ENCODE assay signal across 17 mouse cellular contexts in the genomic region with DNA sequence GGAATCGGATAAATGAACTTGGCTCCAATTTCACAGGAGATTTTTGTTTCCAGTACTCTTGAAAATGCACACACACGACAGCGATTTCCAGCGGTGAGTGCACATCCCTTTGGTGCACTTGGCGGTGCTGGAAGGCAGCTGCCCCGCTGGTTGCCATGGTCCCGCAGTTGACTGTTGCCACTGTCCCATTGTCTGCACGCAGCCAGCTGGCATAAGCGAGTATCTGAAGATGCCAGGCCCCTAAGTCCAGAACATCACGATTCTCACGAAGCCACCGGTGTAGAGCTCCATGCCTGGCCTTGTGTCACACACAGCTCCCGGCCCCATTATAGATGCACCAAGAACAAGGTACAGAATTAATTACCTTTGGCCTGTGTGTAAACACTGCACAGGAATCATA. TPM values are rescaled to one million over a fixed set of nuclear protein-coding genes. Genes with fewer than 3 reads are reported as not detected.
A peak's percentile ranks its signal among the peaks of the same experiment; 100 is the strongest.
DNase-seq lines count a peak whose midpoint lies in the region; ATAC-seq and TF ChIP-seq lines count a peak whose summit lies in the region.
"Had no signal": no experiment of that assay in that cellular context is flagged by ENCODE, and none has a peak within 500 bp of the region (broad histone marks: within the 10 kb centered on the region; RNA-seq: fewer than 3 reads in every experiment).

No protein-coding gene starts in this region.

- no peaks in the 10 kb centered on the region for H3K36me3 ChIP-seq in forebrain, postnatal 0 days (ENCODE audit: insufficient read depth)
- no peaks in the 10 kb centered on the region for H3K36me3 ChIP-seq in forebrain, embryonic 16.5 days (ENCODE audit: control insufficient read depth, insufficient read depth)
- no peaks in the 10 kb centered on the region for H3K36me3 ChIP-seq in midbrain, embryonic 16.5 days (ENCODE audit: control insufficient read depth, insufficient read depth, low read length)
- no peaks in the 10 kb centered on the region for H3K36me3 ChIP-seq in kidney, embryonic 15.5 days
- H3K36me3 ChIP-seq: forebrain, embryonic 12.5 days; liver, embryonic 15.5 days had no signal

- WGBS in forebrain, postnatal 0 days = 52% methylated on average over 13 of the region's 13 CpGs
- 62% methylated on average over 13 of the region's 13 CpGs for WGBS in forebrain, embryonic 16.5 days
- 51% methylated on average over 13 of the region's 13 CpGs for WGBS in midbrain, embryonic 16.5 days
- 92% methylated on average over 13 of the region's 13 CpGs for WGBS in kidney, embryonic 15.5 days

- no peak overlapping the region for H3K9ac ChIP-seq in forebrain, postnatal 0 days
- no peak overlapping the region for H3K9ac ChIP-seq in forebrain, embryonic 16.5 days (replicated peaks; ENCODE audit: low read depth, low read length)
- no peak overlapping the region for H3K9ac ChIP-seq in midbrain, embryonic 16.5 days (ENCODE audit: low read depth, low read length)
- H3K9ac ChIP-seq in kidney, embryonic 15.5 days = no peak overlapping the region
- H3K9ac ChIP-seq: forebrain, embryonic 12.5 days; liver, embryonic 15.5 days had no signal

- no peak overlapping the region for H3K27ac ChIP-seq in forebrain, postnatal 0 days (ENCODE audit: low read depth, low read length)
- H3K27ac ChIP-seq in forebrain, embryonic 16.5 days (ENCODE audit: low read length) = no peak overlapping the region
- H3K27ac ChIP-seq in midbrain, embryonic 16.5 days (ENCODE audit: low read length) = no peak overlapping the region
- H3K27ac ChIP-seq in kidney, embryonic 15.5 days = no peak overlapping the region
- H3K27ac ChIP-seq: forebrain, embryonic 12.5 days; liver, embryonic 15.5 days had no signal

- no peak overlapping the region for H3K4me2 ChIP-seq in forebrain, postnatal 0 days (ENCODE audit: low read depth)
- H3K4me2 ChIP-seq in forebrain, embryonic 16.5 days (ENCODE audit: low read length) = no peak overlapping the region
- no peak overlapping the region for H3K4me2 ChIP-seq in midbrain, embryonic 16.5 days (ENCODE audit: low read length)
- H3K4me2 ChIP-seq in kidney, embryonic 15.5 days = no peak overlapping the region
- H3K4me2 ChIP-seq: forebrain, embryonic 12.5 days; heart, embryonic 11.5 days; liver, embryonic 15.5 days had no signal

- DNase-seq in forebrain, postnatal 0 days = peak; percentile 60
- peak; percentile 63 to 67 for DNase-seq in right cerebral cortex, postnatal 10 days (ENCODE audit: low spot score in 2 of 2)
- DNase-seq in right cerebral cortex, adult 18-20 months = no peak
- DNase-seq in urinary bladder, adult 2 months (ENCODE audit: low spot score) = no peak
- DNase-seq: adrenal gland, postnatal 14 days; B cell, adult 2 months; cerebellum, adult 8-10 months; kidney, adult 18-20 months; kidney, postnatal 25 days; lung, postnatal 10 days; thymus, postnatal 36 days had no signal

- no peak overlapping the region for H3K4me3 ChIP-seq in forebrain, postnatal 0 days (ENCODE audit: low read depth, low read length)
- no peak overlapping the region for H3K4me3 ChIP-seq in forebrain, embryonic 16.5 days (replicated peaks; ENCODE audit: low read length)
- H3K4me3 ChIP-seq in midbrain, embryonic 16.5 days (ENCODE audit: low read depth, low read length) = no peak overlapping the region
- H3K4me3 ChIP-seq in kidney, embryonic 15.5 days (replicated peaks) = no peak overlapping the region
- H3K4me3 ChIP-seq: forebrain, embryonic 12.5 days; liver, embryonic 15.5 days had no signal

- no peaks in the 10 kb centered on the region for H3K27me3 ChIP-seq in forebrain, postnatal 0 days (ENCODE audit: insufficient read depth, low read length)
- H3K27me3 ChIP-seq in forebrain, embryonic 16.5 days (replicated peaks; ENCODE audit: control insufficient read depth, insufficient read depth, low read length) = no peaks in the 10 kb centered on the region
- no peaks in the 10 kb centered on the region for H3K27me3 ChIP-seq in midbrain, embryonic 16.5 days (ENCODE audit: control insufficient read depth, insufficient read depth, low read depth, low read length)
- no peaks in the 10 kb centered on the region for H3K27me3 ChIP-seq in kidney, embryonic 15.5 days
- H3K27me3 ChIP-seq: forebrain, embryonic 12.5 days; liver, embryonic 15.5 days had no signal

- ATAC-seq in forebrain, postnatal 0 days = peak; percentile 62; the same call in 1 of the 2 replicates
- no peak; the same call in 1 of the 2 replicates for ATAC-seq in forebrain, embryonic 16.5 days
- peak; percentile 51; the same call in 1 of the 2 replicates for ATAC-seq in midbrain, embryonic 16.5 days
- no peak for ATAC-seq in kidney, embryonic 15.5 days (replicated peaks; ENCODE audit: low FRiP score)

- no peak for TF ChIP-seq CTCF in forebrain, postnatal 0 days (IDR thresholded peaks at IDR 0.05; ENCODE audit: low read depth)

- H3K9me3 ChIP-seq in forebrain, postnatal 0 days (ENCODE audit: low read length) = no peaks in the 10 kb centered on the region
- H3K9me3 ChIP-seq in forebrain, embryonic 16.5 days (ENCODE audit: control insufficient read depth, low read length) = no peaks in the 10 kb centered on the region
- H3K9me3 ChIP-seq in midbrain, embryonic 16.5 days (replicated peaks; ENCODE audit: control insufficient read depth, low read length, poor library complexity, severe bottlenecking) = no peaks in the 10 kb centered on the region
- H3K9me3 ChIP-seq in kidney, embryonic 15.5 days (replicated peaks) = no peaks in the 10 kb centered on the region
- H3K9me3 ChIP-seq: forebrain, embryonic 12.5 days; liver, embryonic 15.5 days had no signal

- H3K4me1 ChIP-seq in forebrain, postnatal 0 days (ENCODE audit: insufficient read depth) = no peaks in the 10 kb centered on the region
- H3K4me1 ChIP-seq in forebrain, embryonic 16.5 days (replicated peaks; ENCODE audit: control insufficient read depth, insufficient read depth, low read length) = no peaks in the 10 kb centered on the region; the same call in 1 of the 2 replicates
- H3K4me1 ChIP-seq in midbrain, embryonic 16.5 days (ENCODE audit: control insufficient read depth, insufficient read depth, low read length) = peaks cover 6% of the 10 kb centered on the region; the same call in 1 of the 2 replicates
- peaks cover 10% of the 10 kb centered on the region for H3K4me1 ChIP-seq in kidney, embryonic 15.5 days
- H3K4me1 ChIP-seq: liver, embryonic 15.5 days had no signal

RNA-seq across cellular contexts. Expression of a gene that starts 29.9 kb away (rescaled TPM):
- total RNA-seq in forebrain, postnatal 0 days (2014; rRNA removed) = 3.0 and 3.6 TPM in 2 replicates
- polyA plus RNA-seq in forebrain, postnatal 0 days (2015; fragmentation: Nextera tagmentation; extraction: Ambion mirVana) = 1.0 and 2.6 TPM in 2 replicates
- 0.58 and 1.6 TPM in 2 replicates for polyA plus RNA-seq in forebrain, embryonic 16.5 days (2015; fragmentation: Nextera tagmentation; extraction: Ambion mirVana)
- 1.5 and 1.8 TPM in 2 replicates for polyA plus RNA-seq in midbrain, embryonic 16.5 days (2015; fragmentation: Nextera tagmentation; extraction: Ambion mirVana)
- 0.21 and 0.28 TPM in 2 replicates for polyA plus RNA-seq in kidney, embryonic 15.5 days (2015; fragmentation: Nextera tagmentation; extraction: Ambion mirVana)
- polyA plus RNA-seq in urinary bladder, adult 2 months (2012; rRNA removed) = 0.88 and 0.96 TPM in 2 replicates
- polyA plus RNA-seq: heart, embryonic 11.5 days had no signal

Comparison
In these comparisons a context has a peak if more than half of its experiments do, and no peak if none do; other contexts are left out.
1. ATAC-seq: peak in forebrain, postnatal 0 days (single experiment) and midbrain, embryonic 16.5 days (single experiment); none in forebrain, embryonic 16.5 days (single experiment) and kidney, embryonic 15.5 days (single experiment).
2. DNase-seq: peak in forebrain, postnatal 0 days (single experiment) and right cerebral cortex, postnatal 10 days (2 of 2); none in right cerebral cortex, adult 18-20 months (single experiment) and urinary bladder, adult 2 months (single experiment).